Mouse (Mus musculus) hindbrain, embryonic 11.5 days (tissue): Measurements from ENCODE around the gene Icos. TPM values are rescaled to one million over a fixed set of nuclear protein-coding genes. Genes with fewer than 3 reads are reported as not detected.

Source experiments
- ATAC-seq: fragments of 200-750 bp; cut with Nextera tagmentation; 2 replicates; pipeline ENCODE4 v1.8.0; 2017; ENCODE audit warnings: mild to moderate bottlenecking, moderate TSS enrichment, moderate library complexity; ENCODE audit not compliant: low FRiP score
- DNase-seq: peaks from one replicate; pipeline ENCODE4 v3.0.0-alpha.2; 2015; ENCODE audit warnings: low spot score
- H3K27ac ChIP-seq: fragments of 300-500 bp; sonication (generic); 2 replicates; pipeline ENCODE4 v1.5.1; 2014; ENCODE audit warnings: mild to moderate bottlenecking, low read depth, low read length
- H3K27me3 ChIP-seq: fragments of 300-500 bp; sonication (generic); 2 replicates; pipeline ENCODE4 v1.6.1; 2014; ENCODE audit warnings: mild to moderate bottlenecking, low read length, moderate library complexity, mixed read lengths; ENCODE audit not compliant: control insufficient read depth, insufficient read depth
- H3K36me3 ChIP-seq: fragments of 300-500 bp; sonication (generic); 2 replicates; pipeline ENCODE4 v1.6.1; 2014; ENCODE audit warnings: mild to moderate bottlenecking, low read length, moderate library complexity, mixed read lengths; ENCODE audit not compliant: control insufficient read depth, insufficient read depth
- H3K4me1 ChIP-seq: fragments of 300-500 bp; sonication (generic); replicated peaks from 2 replicates; pipeline ENCODE4 v1.6.1; 2014; ENCODE audit warnings: low read length, mixed read lengths; ENCODE audit not compliant: control insufficient read depth, insufficient read depth
- H3K4me2 ChIP-seq: fragments of 300-500 bp; sonication (generic); replicated peaks from 2 replicates; pipeline ENCODE4 v1.6.1; 2014; ENCODE audit warnings: mild to moderate bottlenecking, low read depth, low read length
- H3K4me3 ChIP-seq: fragments of 300-500 bp; sonication (generic); 2 replicates; pipeline ENCODE4 v1.5.1; 2014; ENCODE audit warnings: low read depth, low read length
- H3K9ac ChIP-seq: fragments of 300-500 bp; sonication (generic); 2 replicates; pipeline ENCODE4 v1.6.1; 2014; ENCODE audit warnings: low read depth, low read length
- H3K9me3 ChIP-seq: fragments of 300-500 bp; sonication (generic); 2 replicates; pipeline ENCODE4 v1.6.1; 2016; ENCODE audit warnings: low read length; ENCODE audit not compliant: control insufficient read depth
- WGBS: fragments of 180-500 bp; shearing (Covaris S2); extraction: QIAGEN DNeasy Blood & Tissue Kit; methylation state at CpG from one replicate; pipeline ENCODE4 v1.1.7; 2014; 5-methylcytosine and 5-hydroxymethylcytosine counted together
- polyA plus RNA-seq: library from polyadenylated mRNA; unstranded; fragments of >200 nt; fragmentation: Nextera tagmentation; extraction: Ambion mirVana; gene quantifications from 2 replicates; pipeline ENCODE4 v1.2.1, GENCODE M21; 2014

Gene Icos
- polyA plus RNA-seq, 1 experiment from 2014 or later: 0.08 TPM

DNA sequence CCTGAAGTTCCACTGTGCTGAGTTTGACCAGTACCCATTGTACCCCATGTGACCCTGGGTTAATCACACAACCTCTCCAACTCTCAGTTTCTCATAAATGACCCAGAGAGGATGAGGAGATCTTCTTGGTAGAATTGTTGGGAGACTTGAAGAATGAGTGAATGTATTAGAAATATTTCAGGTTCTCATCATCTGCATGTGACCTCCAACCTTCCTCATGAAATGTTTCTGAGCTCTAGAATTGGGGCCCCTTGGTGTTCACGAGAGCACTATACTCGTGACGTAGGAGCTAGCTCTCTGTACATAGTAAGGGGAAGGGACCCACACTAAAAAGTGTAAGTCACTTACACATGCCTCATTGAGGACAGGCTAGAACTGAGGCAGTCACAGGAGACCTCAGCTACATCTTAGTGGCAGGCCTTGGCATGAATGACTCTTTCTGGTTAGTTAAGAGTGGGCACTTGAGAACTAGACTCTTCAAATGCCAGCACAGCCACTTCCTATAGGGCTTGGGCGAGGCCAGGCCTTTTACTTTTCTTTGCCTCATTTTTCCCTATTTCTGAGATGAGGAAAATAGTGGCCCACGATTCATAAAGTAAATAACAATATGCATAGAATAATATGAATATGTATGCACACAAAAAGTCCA, 2.0 kb upstream of the Icos start:
- Histone ChIP-seq H3K9me3 (no peaks in the 10 kb centered on the region), H3K27me3 (no peaks in the 10 kb centered on the region), H3K27ac (no peak overlapping the region), H3K4me3 (no peak overlapping the region), H3K4me1 (no peaks in the 10 kb centered on the region), H3K4me2 (no peak overlapping the region), H3K36me3 (no peaks in the 10 kb centered on the region), H3K9ac (no peak overlapping the region)
- ATAC-seq (no peak), DNase-seq (no peak)
- WGBS: 89% methylated on average over 5 of the region's 5 CpGs

GRCm38 (mm10) chr1:60979126-60979842, 1.6 kb downstream of the Icos start:
- 59% methylated on average over 7 of the region's 7 CpGs for WGBS

DNA sequence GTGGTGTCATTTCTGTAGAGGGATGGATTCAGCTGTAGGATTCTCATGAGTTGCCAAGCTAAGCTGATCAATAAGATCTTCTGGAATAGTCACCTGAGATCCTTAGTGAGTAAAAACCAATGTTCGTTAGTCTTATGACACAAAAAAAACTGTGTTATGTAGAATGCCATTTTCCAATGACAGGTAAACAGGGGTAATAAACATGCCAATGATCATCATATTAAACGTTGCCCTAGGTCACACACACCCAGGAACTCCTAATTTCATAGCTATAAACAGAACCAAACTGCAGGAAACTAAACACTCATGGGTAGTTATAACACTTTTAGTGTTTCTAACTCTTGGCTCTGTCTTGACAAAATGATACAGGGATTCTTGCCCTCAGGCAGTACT, 2.1 kb downstream of the Icos start:
- Histone ChIP-seq H3K27ac (no peak overlapping the region), H3K4me1 (no peaks in the 10 kb centered on the region), H3K4me3 (no peak overlapping the region), H3K9me3 (no peaks in the 10 kb centered on the region), H3K36me3 (no peaks in the 10 kb centered on the region), H3K27me3 (no peaks in the 10 kb centered on the region), H3K4me2 (no peak overlapping the region), H3K9ac (no peak overlapping the region)
- ATAC-seq (no peak), DNase-seq (no peak)
- WGBS: 80% methylated on average over 2 of the region's 2 CpGs

More at GRCm38 (mm10) chr1:60979126-60979842, 1.6 kb downstream of the Icos start:
- Histone ChIP-seq H3K4me1 (no peaks in the 10 kb centered on the region), H3K27ac (no peak overlapping the region), H3K4me3 (no peak overlapping the region), H3K4me2 (no peak overlapping the region), H3K9me3 (no peaks in the 10 kb centered on the region), H3K9ac (no peak overlapping the region), H3K36me3 (no peaks in the 10 kb centered on the region), H3K27me3 (no peaks in the 10 kb centered on the region)
- ATAC-seq (no peak), DNase-seq (no peak)

GRCm38 (mm10) chr1:60985075-60985474, 7.3 kb downstream of the Icos start:
- Histone ChIP-seq H3K36me3 (no peaks in the 10 kb centered on the region), H3K4me1 (no peaks in the 10 kb centered on the region), H3K27me3 (no peaks in the 10 kb centered on the region), H3K9ac (no peak overlapping the region), H3K27ac (no peak overlapping the region), H3K4me2 (no peak overlapping the region), H3K4me3 (no peak overlapping the region), H3K9me3 (no peaks in the 10 kb centered on the region)
- DNase-seq (no peak), ATAC-seq (no peak)
- 63% methylated on average over 2 of the region's 2 CpGs for WGBS

DNA sequence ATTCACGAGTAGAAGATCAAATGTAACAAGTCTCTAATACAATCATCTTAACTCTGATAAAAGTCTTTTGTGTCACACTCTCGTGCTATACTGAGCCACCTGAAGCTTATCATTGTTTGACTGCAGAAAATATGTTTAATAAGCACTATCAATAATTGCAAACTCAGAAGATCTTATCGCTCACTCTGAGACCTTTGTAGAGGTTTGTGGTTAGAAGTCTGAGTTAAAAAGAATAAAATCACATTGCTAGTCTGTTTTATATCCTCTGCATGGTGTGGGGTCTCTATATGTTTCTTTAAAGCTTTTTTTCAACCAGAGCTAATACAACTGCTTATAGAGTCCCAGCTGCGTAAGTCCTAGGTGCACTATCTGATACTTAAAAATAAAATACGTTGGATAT, 8.4 kb downstream of the Icos start:
- no peak for ATAC-seq

DNA sequence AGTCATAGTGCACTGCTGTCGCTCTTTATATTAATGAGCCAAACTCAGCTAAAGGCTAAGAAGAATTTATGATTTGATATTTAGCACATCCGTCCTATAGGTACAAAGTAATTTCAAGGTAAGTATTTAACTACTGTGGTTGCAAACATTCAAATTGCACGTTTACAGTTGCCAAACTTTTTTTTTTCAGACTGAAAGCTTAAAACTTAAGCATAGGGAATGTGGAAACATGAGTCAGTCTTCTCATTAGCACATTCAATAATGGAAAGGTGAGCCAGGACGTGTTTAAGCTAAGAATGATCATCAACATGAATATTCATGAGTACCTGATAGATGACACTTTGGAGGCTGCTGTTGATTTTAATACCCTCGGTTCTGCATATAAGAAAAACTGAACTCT, 11.4 kb downstream of the Icos start:
- Histone ChIP-seq H3K4me1 (no peaks in the 10 kb centered on the region), H3K4me3 (no peak overlapping the region), H3K9ac (no peak overlapping the region), H3K27me3 (no peaks in the 10 kb centered on the region), H3K27ac (no peak overlapping the region), H3K4me2 (no peak overlapping the region), H3K9me3 (no peaks in the 10 kb centered on the region), H3K36me3 (no peaks in the 10 kb centered on the region)
- DNase-seq: no peak
- no peak for ATAC-seq
- WGBS: 83% methylated on average over 5 of the region's 5 CpGs

More for the DNA sequence above, 8.4 kb downstream of the Icos start:
- Histone ChIP-seq H3K4me3 (no peak overlapping the region), H3K4me1 (no peaks in the 10 kb centered on the region), H3K27me3 (no peaks in the 10 kb centered on the region), H3K9me3 (no peaks in the 10 kb centered on the region), H3K36me3 (no peaks in the 10 kb centered on the region), H3K9ac (no peak overlapping the region), H3K27ac (no peak overlapping the region), H3K4me2 (no peak overlapping the region)
- 87% methylated on average over 5 of the region's 5 CpGs for WGBS
- no peak for DNase-seq

GRCm38 (mm10) chr1:60990305-60990704, 12.6 kb downstream of the Icos start:
- no peak overlapping the region for H3K9ac ChIP-seq
- ATAC-seq: no peak
- DNase-seq: no peak

GRCm38 (mm10) chr1:60998008-60998557, 20.4 kb downstream of the Icos start:
- Histone ChIP-seq H3K4me2 (no peak overlapping the region), H3K4me3 (no peak overlapping the region), H3K36me3 (no peaks in the 10 kb centered on the region), H3K27ac (no peak overlapping the region), H3K27me3 (no peaks in the 10 kb centered on the region), H3K4me1 (no peaks in the 10 kb centered on the region), H3K9ac (no peak overlapping the region), H3K9me3 (no peaks in the 10 kb centered on the region)
- no peak for ATAC-seq
- no peak for DNase-seq
- WGBS: 90% methylated on average over 3 of the region's 3 CpGs

More at GRCm38 (mm10) chr1:60990305-60990704, 12.6 kb downstream of the Icos start:
- no peaks in the 10 kb centered on the region for H3K9me3 ChIP-seq
- 55% methylated on average over 8 of the region's 8 CpGs for WGBS
- no peaks in the 10 kb centered on the region for H3K27me3 ChIP-seq
- no peak overlapping the region for H3K27ac ChIP-seq
- H3K4me3 ChIP-seq: no peak overlapping the region
- H3K36me3 ChIP-seq: no peaks in the 10 kb centered on the region
- no peaks in the 10 kb centered on the region for H3K4me1 ChIP-seq
- no peak overlapping the region for H3K4me2 ChIP-seq

DNA sequence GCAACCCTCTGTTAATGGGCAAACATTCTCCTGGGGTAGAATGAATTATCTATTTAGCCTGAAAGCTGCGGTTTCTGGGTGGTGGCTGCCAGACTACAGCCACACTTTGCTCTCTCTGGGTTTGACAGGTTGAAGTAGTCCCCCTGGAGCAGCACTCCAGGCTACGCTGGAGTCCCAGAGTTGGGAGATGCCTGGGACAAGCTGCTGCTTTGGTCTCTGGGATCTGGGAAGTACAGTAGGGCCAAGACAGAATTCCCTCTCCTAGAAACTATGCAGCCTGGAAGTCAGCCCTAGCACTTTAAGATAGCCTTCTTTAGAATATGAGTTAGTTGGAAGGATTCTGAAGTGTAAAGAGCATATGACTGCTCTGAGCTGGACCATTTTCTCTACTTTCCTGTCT, 21.0 kb downstream of the Icos start:
- Histone ChIP-seq H3K4me1 (no peaks in the 10 kb centered on the region), H3K4me2 (no peak overlapping the region), H3K27ac (no peak overlapping the region), H3K9me3 (no peaks in the 10 kb centered on the region), H3K27me3 (no peaks in the 10 kb centered on the region), H3K9ac (no peak overlapping the region), H3K36me3 (no peaks in the 10 kb centered on the region), H3K4me3 (no peak overlapping the region)
- WGBS: 64% methylated on average over 2 of the region's 2 CpGs
- DNase-seq: no peak
- no peak for ATAC-seq
